10 mouse cellular contexts compared by ENCODE assay signal in the genomic region with DNA sequence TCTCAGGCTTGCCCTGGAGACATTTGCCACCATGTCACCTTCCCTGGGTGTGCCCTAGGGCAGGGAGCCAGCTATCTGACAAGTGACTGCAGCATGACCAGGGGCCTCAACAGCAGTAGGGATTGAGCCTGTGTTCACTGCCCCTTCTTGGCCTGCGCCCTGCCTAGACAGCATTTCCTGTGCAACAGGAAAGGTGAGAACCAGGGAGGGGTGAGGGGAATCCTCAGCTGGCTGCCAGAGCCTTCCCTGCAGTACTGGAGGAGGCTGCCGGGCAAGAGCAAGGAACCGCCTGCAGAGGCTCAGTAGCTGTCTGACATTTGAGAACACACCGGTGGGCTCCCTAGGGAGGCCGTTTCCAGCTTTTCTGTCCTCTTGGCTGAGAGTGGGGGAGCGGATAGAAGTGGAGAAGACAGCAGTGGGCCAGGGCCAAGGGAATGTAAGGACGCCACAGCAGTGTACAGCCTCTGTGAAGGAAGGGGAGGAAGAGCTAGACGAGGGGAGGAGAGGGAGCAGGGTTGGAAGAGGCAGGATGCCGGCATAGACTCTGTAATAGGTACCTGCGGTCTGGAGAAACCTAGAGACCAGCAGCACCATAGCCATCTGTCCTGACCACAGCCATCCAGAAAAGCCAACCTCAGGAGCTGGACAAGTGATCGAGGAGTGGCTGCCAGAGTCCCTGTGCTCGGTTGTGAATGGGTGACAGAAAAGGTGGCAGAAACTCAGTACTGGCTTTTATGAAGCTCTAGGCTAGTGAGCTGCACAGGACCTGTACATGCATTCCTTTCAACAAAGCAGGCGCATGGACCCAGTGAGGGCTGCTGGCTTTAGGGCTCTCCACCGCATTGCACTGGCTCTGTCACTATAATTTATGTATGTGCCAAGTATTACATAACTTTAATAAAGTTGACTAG. TPM values are rescaled to one million over a fixed set of nuclear protein-coding genes. Genes with fewer than 3 reads are reported as not detected.
DNase-seq lines count a peak whose midpoint lies in the region; ATAC-seq and TF ChIP-seq lines count a peak whose summit lies in the region.
"Had no signal": no experiment of that assay in that cellular context is flagged by ENCODE, and none has a peak within 500 bp of the region (broad histone marks: within the 10 kb centered on the region; RNA-seq: fewer than 3 reads in every experiment).

No protein-coding gene starts in this region.

- H3K4me3 ChIP-seq in embryonic facial prominence, embryonic 12.5 days, result no peak overlapping the region
- H3K4me3 ChIP-seq in heart, embryonic 11.5 days (ENCODE audit: low read depth, low read length), result no peak overlapping the region
- H3K4me3 ChIP-seq in kidney, embryonic 14.5 days (ENCODE audit: low read length), result no peak overlapping the region
- H3K4me3 ChIP-seq in lung, postnatal 0 days (ENCODE audit: low read depth, low read length), result no peak overlapping the region
- H3K4me3 ChIP-seq: liver, embryonic 15.5 days had no signal

- peaks cover 42% of the 10 kb centered on the region for H3K36me3 ChIP-seq in embryonic facial prominence, embryonic 12.5 days
- H3K36me3 ChIP-seq in heart, embryonic 11.5 days (ENCODE audit: control insufficient read depth, insufficient read depth, low read length), result peaks cover 38% of the 10 kb centered on the region
- H3K36me3 ChIP-seq in kidney, embryonic 14.5 days (ENCODE audit: control insufficient read depth, insufficient read depth, low read length), result peaks cover 43% of the 10 kb centered on the region
- H3K36me3 ChIP-seq in lung, postnatal 0 days (ENCODE audit: insufficient read depth, low read length), result peaks cover 13% of the 10 kb centered on the region

- H3K4me2 ChIP-seq in embryonic facial prominence, embryonic 12.5 days (replicated peaks), result peak overlapping the region; percentile 29
- peak overlapping the region; percentile 5; the same call in 1 of the 2 replicates for H3K4me2 ChIP-seq in heart, embryonic 11.5 days
- no peak overlapping the region; the same call in 1 of the 2 replicates for H3K4me2 ChIP-seq in kidney, embryonic 14.5 days (replicated peaks; ENCODE audit: low read depth, low read length)
- H3K4me2 ChIP-seq in lung, postnatal 0 days (replicated peaks; ENCODE audit: low read depth, low read length), result no peak overlapping the region; the same call in 1 of the 2 replicates
- H3K4me2 ChIP-seq: liver, embryonic 15.5 days had no signal

- peak overlapping the region; percentile 90 for H3K27ac ChIP-seq in embryonic facial prominence, embryonic 12.5 days
- peak overlapping the region; percentile 84 for H3K27ac ChIP-seq in heart, embryonic 11.5 days (ENCODE audit: low read depth, low read length)
- peak overlapping the region; percentile 86 for H3K27ac ChIP-seq in kidney, embryonic 14.5 days (ENCODE audit: low read depth, low read length)
- H3K27ac ChIP-seq in lung, postnatal 0 days (ENCODE audit: low read length), result peak overlapping the region; percentile 81
- H3K27ac ChIP-seq: liver, embryonic 15.5 days had no signal

- H3K27me3 ChIP-seq in embryonic facial prominence, embryonic 12.5 days, result no peaks in the 10 kb centered on the region
- H3K27me3 ChIP-seq in heart, embryonic 11.5 days (ENCODE audit: control insufficient read depth, insufficient read depth, low read length), result no peaks in the 10 kb centered on the region
- H3K27me3 ChIP-seq in kidney, embryonic 14.5 days (ENCODE audit: control insufficient read depth, insufficient read depth, low read length), result no peaks in the 10 kb centered on the region
- no peaks in the 10 kb centered on the region for H3K27me3 ChIP-seq in lung, postnatal 0 days (replicated peaks; ENCODE audit: insufficient read depth, low read length)
- H3K27me3 ChIP-seq: liver, embryonic 15.5 days; Patski had no signal

- 26% methylated on average over 14 of the region's 14 CpGs for WGBS in embryonic facial prominence, embryonic 12.5 days
- WGBS in heart, embryonic 11.5 days (ENCODE audit: insufficient replicate concordance), result 29% methylated on average over 14 of the region's 14 CpGs
- 22% methylated on average over 14 of the region's 14 CpGs for WGBS in kidney, embryonic 14.5 days
- WGBS in lung, postnatal 0 days, result 29% methylated on average over 14 of the region's 14 CpGs

- ATAC-seq in embryonic facial prominence, embryonic 12.5 days (ENCODE audit: insufficient number of reproducible peaks, insufficient read depth, low FRiP score, low TSS enrichment), result peak; percentile 53
- peak; percentile 57 for ATAC-seq in heart, embryonic 11.5 days (replicated peaks; ENCODE audit: insufficient number of reproducible peaks, low FRiP score, low TSS enrichment)
- peak; percentile 74 for ATAC-seq in kidney, embryonic 14.5 days (ENCODE audit: low FRiP score, low TSS enrichment)
- peak; percentile 78 for ATAC-seq in lung, postnatal 0 days
- ATAC-seq: Patski had no signal

- H3K9me3 ChIP-seq in embryonic facial prominence, embryonic 12.5 days, result no peaks in the 10 kb centered on the region
- no peaks in the 10 kb centered on the region for H3K9me3 ChIP-seq in heart, embryonic 11.5 days (replicated peaks; ENCODE audit: control insufficient read depth, low read length)
- H3K9me3 ChIP-seq in kidney, embryonic 14.5 days (ENCODE audit: control insufficient read depth, low read length), result no peaks in the 10 kb centered on the region
- no peaks in the 10 kb centered on the region for H3K9me3 ChIP-seq in lung, postnatal 0 days (ENCODE audit: low read length)
- H3K9me3 ChIP-seq: liver, embryonic 15.5 days had no signal

- TF ChIP-seq CTCF in lung, postnatal 0 days (IDR thresholded peaks at IDR 0.05), result no peak

- peaks cover 28% of the 10 kb centered on the region for H3K4me1 ChIP-seq in embryonic facial prominence, embryonic 12.5 days
- peaks cover 21% of the 10 kb centered on the region for H3K4me1 ChIP-seq in heart, embryonic 11.5 days (ENCODE audit: control insufficient read depth, insufficient read depth, low read length)
- peaks cover 21% of the 10 kb centered on the region for H3K4me1 ChIP-seq in kidney, embryonic 14.5 days (ENCODE audit: control insufficient read depth, insufficient read depth, low read length)
- H3K4me1 ChIP-seq in lung, postnatal 0 days (ENCODE audit: insufficient read depth, low read depth, low read length), result peaks cover 30% of the 10 kb centered on the region

- peak; percentile 53; the same call in 1 of the 2 replicates for TF ChIP-seq EP300 in lung, postnatal 0 days (IDR thresholded peaks at IDR 0.05)

- peak; percentile 19 to 65 for DNase-seq in spleen, postnatal 4 days (ENCODE audit: low spot score in 2 of 2)
- no peak for DNase-seq in spleen, adult 18-20 months
- DNase-seq in lung, postnatal 0 days (ENCODE audit: low spot score), result peak; percentile 81
- DNase-seq in skeletal muscle tissue, adult 2 months (ENCODE audit: low read depth, low spot score), result peak; percentile 90
- DNase-seq in retina, embryonic 14.5 days (ENCODE audit: low spot score), result no peak

- H3K9ac ChIP-seq in embryonic facial prominence, embryonic 12.5 days, result 0 out of 2 replicates have a peak overlapping the region, but pooled peaks have one; percentile 25
- H3K9ac ChIP-seq in heart, embryonic 11.5 days (ENCODE audit: low read depth, low read length), result peak overlapping the region; percentile 52
- peak overlapping the region; percentile 18; the same call in 1 of the 2 replicates for H3K9ac ChIP-seq in kidney, embryonic 14.5 days (ENCODE audit: low read depth, low read length)
- no peak overlapping the region for H3K9ac ChIP-seq in lung, postnatal 0 days (replicated peaks; ENCODE audit: low read depth)
- H3K9ac ChIP-seq: liver, embryonic 15.5 days had no signal

RNA-seq across cellular contexts. Expression of gene Ppia, which starts 8.7 kb away (rescaled TPM):
- 5,090 and 5,096 TPM in 2 replicates for polyA plus RNA-seq in embryonic facial prominence, embryonic 12.5 days (2016; fragmentation: Nextera tagmentation; extraction: Ambion mirVana)
- 4,475 and 4,598 TPM in 2 replicates for polyA plus RNA-seq in heart, embryonic 11.5 days (2014; fragmentation: Nextera tagmentation; extraction: Ambion mirVana)
- polyA plus RNA-seq in kidney, embryonic 14.5 days (2014; fragmentation: Nextera tagmentation; extraction: Ambion mirVana), result 6,047 and 7,558 TPM in 2 replicates
- polyA plus RNA-seq in lung, postnatal 0 days (2015; fragmentation: Nextera tagmentation; extraction: Ambion mirVana), result 3,011 and 3,180 TPM in 2 replicates

RNA-seq across cellular contexts. Expression of gene Zmiz2, which starts 17.6 kb away (rescaled TPM):
- 11.9 and 12.5 TPM in 2 replicates for polyA plus RNA-seq in embryonic facial prominence, embryonic 12.5 days (2016; fragmentation: Nextera tagmentation; extraction: Ambion mirVana)
- 6.8 and 7.9 TPM in 2 replicates for polyA plus RNA-seq in heart, embryonic 11.5 days (2014; fragmentation: Nextera tagmentation; extraction: Ambion mirVana)
- 11.0 and 14.6 TPM in 2 replicates for polyA plus RNA-seq in kidney, embryonic 14.5 days (2014; fragmentation: Nextera tagmentation; extraction: Ambion mirVana)
- polyA plus RNA-seq in lung, postnatal 0 days (2015; fragmentation: Nextera tagmentation; extraction: Ambion mirVana), result 8.6 and 8.7 TPM in 2 replicates

RNA-seq across cellular contexts. Expression of gene H2afv, which starts 37.7 kb away (rescaled TPM):
- 693 and 728 TPM in 2 replicates for polyA plus RNA-seq in embryonic facial prominence, embryonic 12.5 days (2016; fragmentation: Nextera tagmentation; extraction: Ambion mirVana)
- polyA plus RNA-seq in heart, embryonic 11.5 days (2014; fragmentation: Nextera tagmentation; extraction: Ambion mirVana), result 353 and 356 TPM in 2 replicates
- polyA plus RNA-seq in kidney, embryonic 14.5 days (2014; fragmentation: Nextera tagmentation; extraction: Ambion mirVana), result 654 and 761 TPM in 2 replicates
- 259 and 268 TPM in 2 replicates for polyA plus RNA-seq in lung, postnatal 0 days (2015; fragmentation: Nextera tagmentation; extraction: Ambion mirVana)

Comparison
In these comparisons a context has a peak if more than half of its experiments do, and no peak if none do; other contexts are left out.
1. DNase-seq: peak in spleen, postnatal 4 days (2 of 2), lung, postnatal 0 days (single experiment) and skeletal muscle tissue, adult 2 months (single experiment); none in spleen, adult 18-20 months (0 of 2) and retina, embryonic 14.5 days (single experiment).
2. H3K4me2 ChIP-seq: peak in embryonic facial prominence, embryonic 12.5 days (single experiment) and heart, embryonic 11.5 days (single experiment); none in kidney, embryonic 14.5 days (single experiment) and lung, postnatal 0 days (single experiment).
3. Peak in every context shown above with its lines, with median percentiles within 50 percentile points of each other: ATAC-seq and H3K27ac ChIP-seq.